Mouse (Mus musculus): ENCODE measurements around the gene Myo3b.

The Myo3b gene

GRCm38 (mm10) chr2:70352435-70353165 lies 313.7 kb downstream of the Myo3b start:
- DNase-seq (ENCODE audit: low read depth, low spot score): no peak

- no peak for DNase-seq (ENCODE audit: low read depth, low spot score)
These were observed 315.1 kb downstream of the Myo3b start for GRCm38 (mm10) chr2:70354056-70354455.

GRCm38 (mm10) chr2:70355026-70355425 lies 316.1 kb downstream of the Myo3b start:
- DNase-seq (ENCODE audit: low read depth, low spot score): no peak

GRCm38 (mm10) chr2:70369421-70369820 lies 330.5 kb downstream of the Myo3b start:
- no peak for DNase-seq (ENCODE audit: low read depth, low spot score)

- no peak for DNase-seq (ENCODE audit: low read depth, low spot score)
These were observed 340.4 kb downstream of the Myo3b start for GRCm38 (mm10) chr2:70379341-70379740.

- no peak for DNase-seq (ENCODE audit: low read depth, low spot score)
These were observed 341.0 kb downstream of the Myo3b start for GRCm38 (mm10) chr2:70379939-70380338.

GRCm38 (mm10) chr2:70388645-70389044 lies 349.7 kb downstream of the Myo3b start:
- peak; percentile 21 for DNase-seq (ENCODE audit: low read depth, low spot score)

- no peak for DNase-seq (ENCODE audit: low read depth, low spot score)
These were observed 350.2 kb downstream of the Myo3b start for GRCm38 (mm10) chr2:70389162-70389561.

GRCm38 (mm10) chr2:70397734-70398276 lies 358.9 kb downstream of the Myo3b start:
- DNase-seq (ENCODE audit: low read depth, low spot score): no peak

- peak; percentile 2 for DNase-seq (ENCODE audit: low read depth, low spot score)
These were observed 360.7 kb downstream of the Myo3b start for GRCm38 (mm10) chr2:70399441-70400115.

- no peak for DNase-seq (ENCODE audit: low read depth, low spot score)
These were observed 361.4 kb downstream of the Myo3b start for GRCm38 (mm10) chr2:70400321-70400720.

- DNase-seq (ENCODE audit: low read depth, low spot score): no peak
These were observed 365.4 kb downstream of the Myo3b start for GRCm38 (mm10) chr2:70404301-70404700.

GRCm38 (mm10) chr2:70406846-70407245 lies 367.9 kb downstream of the Myo3b start:
- no peak for DNase-seq (ENCODE audit: low read depth, low spot score)

- DNase-seq (ENCODE audit: low read depth, low spot score): no peak
These were observed 368.8 kb downstream of the Myo3b start for GRCm38 (mm10) chr2:70407729-70408128.

- no peak for DNase-seq (ENCODE audit: low read depth, low spot score)
These were observed 371.5 kb downstream of the Myo3b start for GRCm38 (mm10) chr2:70410298-70410885.

- no peak for DNase-seq (ENCODE audit: low read depth, low spot score)
These were observed 373.4 kb downstream of the Myo3b start for GRCm38 (mm10) chr2:70412315-70412714.

GRCm38 (mm10) chr2:70414386-70414785 lies 375.5 kb downstream of the Myo3b start:
- no peak for DNase-seq (ENCODE audit: low read depth, low spot score)

GRCm38 (mm10) chr2:70415521-70415920 lies 376.6 kb downstream of the Myo3b start:
- DNase-seq (ENCODE audit: low read depth, low spot score): no peak

- DNase-seq (ENCODE audit: low read depth, low spot score): no peak
These were observed 380.4 kb downstream of the Myo3b start for GRCm38 (mm10) chr2:70419336-70419735.

- no peak for DNase-seq (ENCODE audit: low read depth, low spot score)
These were observed 382.4 kb downstream of the Myo3b start for GRCm38 (mm10) chr2:70421144-70421874.

GRCm38 (mm10) chr2:70425611-70426010 lies 386.7 kb downstream of the Myo3b start:
- no peak for DNase-seq (ENCODE audit: low read depth, low spot score)

GRCm38 (mm10) chr2:70443035-70443434 lies 404.1 kb downstream of the Myo3b start:
- DNase-seq (ENCODE audit: low read depth, low spot score): no peak

Measured in skeletal muscle tissue, adult 2 months (tissue).